Mouse (Mus musculus) lung, embryonic 14.5 days (tissue): ENCODE measurements at regions not wholly inside any gene's neighbourhood (a gene's known extent, or its start where the extent isn't known, plus 50 kb on each side); places are given as distances from the start of the nearest gene placed in this dataset.

Experiments
- ATAC-seq: fragments of 200-750 bp; cut with Nextera tagmentation; 2 replicates; pipeline ENCODE4 v1.8.0; 2017; ENCODE audit warnings: mild to moderate bottlenecking, moderate TSS enrichment, moderate library complexity; ENCODE audit not compliant: insufficient read depth
- DNase-seq: peaks from one replicate; pipeline ENCODE4 v3.0.0-alpha.2; 2015
- H3K27ac ChIP-seq: fragments of 300-500 bp; sonication (generic); 2 replicates; pipeline ENCODE4 v1.5.1; 2014; ENCODE audit warnings: low read depth, mild to moderate bottlenecking, moderate library complexity
- H3K27me3 ChIP-seq: fragments of 300-500 bp; sonication (generic); 2 replicates; pipeline ENCODE4 v1.6.1; 2014; ENCODE audit warnings: low read length, control low read depth; ENCODE audit not compliant: insufficient read depth
- H3K36me3 ChIP-seq: fragments of 300-500 bp; sonication (generic); 2 replicates; pipeline ENCODE4 v1.6.1; 2014; ENCODE audit warnings: control low read depth; ENCODE audit not compliant: insufficient read depth
- H3K4me1 ChIP-seq: fragments of 300-500 bp; sonication (generic); 2 replicates; pipeline ENCODE4 v1.6.1; 2014; ENCODE audit warnings: antibody characterized with exemption, control low read depth; ENCODE audit not compliant: insufficient read depth
- H3K4me2 ChIP-seq: fragments of 300-500 bp; sonication (generic); 2 replicates; pipeline ENCODE4 v1.6.1; 2014; ENCODE audit warnings: mild to moderate bottlenecking
- H3K4me3 ChIP-seq: fragments of 300-500 bp; sonication (generic); 2 replicates; pipeline ENCODE4 v1.5.1; 2014; ENCODE audit warnings: low read depth, low read length
- H3K9ac ChIP-seq: fragments of 300-500 bp; sonication (generic); 2 replicates; pipeline ENCODE4 v1.6.1; 2014
- H3K9me3 ChIP-seq: fragments of 300-500 bp; sonication (generic); 2 replicates; pipeline ENCODE4 v1.6.1; 2016; ENCODE audit warnings: low read depth, low read length, control low read depth
- CTCF ChIP-seq: IDR thresholded peaks from 2 replicates; pipeline ENCODE4 v1.5.1; 2016; ENCODE audit warnings: antibody characterized with exemption, low read depth
- WGBS: fragments of 180-500 bp; shearing (Covaris S2); extraction: QIAGEN DNeasy Blood & Tissue Kit; methylation state at CpG from one replicate; pipeline ENCODE4 v1.1.7; 2014; 5-methylcytosine and 5-hydroxymethylcytosine counted together

DNA sequence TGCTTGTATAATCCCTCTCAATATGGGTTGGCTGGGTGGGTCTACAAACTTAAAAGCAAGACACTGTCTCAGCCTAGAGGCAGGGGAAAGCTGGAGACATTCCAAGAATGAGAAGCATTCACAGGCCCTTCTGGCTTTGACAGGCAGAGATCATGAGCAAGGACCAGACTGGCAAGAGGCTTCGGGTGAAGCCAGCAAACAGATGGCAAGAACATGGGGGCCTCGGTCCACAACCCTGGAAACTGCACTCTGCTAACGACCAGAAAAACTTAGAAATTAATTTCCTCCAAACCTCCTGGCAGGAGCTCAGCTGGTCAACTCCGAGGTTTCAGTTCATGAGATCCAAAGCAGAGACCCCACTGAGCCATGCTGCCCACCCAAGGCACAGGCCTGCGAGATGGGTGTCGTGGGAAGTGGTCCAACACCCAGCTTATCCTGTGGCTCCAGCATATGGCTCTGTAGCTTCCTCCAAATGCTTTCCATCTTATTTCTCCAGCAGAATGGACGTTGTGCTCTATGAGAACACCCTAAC is 99.1 kb downstream of the Ets2 start:
- Histone ChIP-seq H3K27ac (peak overlapping the region; percentile 79), H3K27me3 (no peaks in the 10 kb centered on the region), H3K4me1 (0 out of 2 replicates have a peak, but pooled peaks cover 2% of the 10 kb centered on the region), H3K4me2 (no peak overlapping the region), H3K4me3 (no peak overlapping the region), H3K9ac (no peak overlapping the region), H3K36me3 (no peaks in the 10 kb centered on the region), H3K9me3 (no peaks in the 10 kb centered on the region)
- TF ChIP-seq CTCF, result no peak
- DNase-seq (peak; percentile 89), ATAC-seq (peak; percentile 83)
- 39% methylated on average over 7 of the region's 7 CpGs for whole genome bisulfite sequencing

DNA sequence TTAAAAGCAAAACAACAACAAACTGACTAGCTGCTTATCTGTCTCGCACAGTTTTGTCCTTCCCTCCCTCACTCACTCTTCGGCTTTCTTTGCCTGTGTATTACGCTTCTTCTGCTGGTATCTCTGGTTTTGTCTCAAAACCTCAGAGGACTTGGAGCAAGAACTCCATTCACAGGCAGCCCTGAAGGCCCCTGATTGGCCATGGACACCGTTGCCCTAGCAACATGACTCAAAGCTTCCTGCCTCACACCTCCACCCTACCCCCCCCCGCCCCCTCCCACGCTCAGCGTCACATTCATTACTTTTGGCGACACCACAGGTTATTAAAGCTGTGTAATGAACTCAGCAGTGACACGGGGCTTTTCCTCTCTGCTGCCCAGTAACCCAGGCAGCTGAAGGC is 96.7 kb downstream of the Ets2 start:
- TF ChIP-seq CTCF, result no peak
- Histone ChIP-seq H3K27ac (no peak overlapping the region), H3K27me3 (no peaks in the 10 kb centered on the region), H3K36me3 (no peaks in the 10 kb centered on the region), H3K4me2 (no peak overlapping the region), H3K9ac (no peak overlapping the region), H3K4me3 (no peak overlapping the region), H3K9me3 (no peaks in the 10 kb centered on the region), H3K4me1 (peaks cover 3% of the 10 kb centered on the region; the same call in 1 of the 2 replicates)
- WGBS, result 51% methylated on average over 9 of the region's 9 CpGs
- no peak for ATAC-seq
- DNase-seq, result no peak

DNA sequence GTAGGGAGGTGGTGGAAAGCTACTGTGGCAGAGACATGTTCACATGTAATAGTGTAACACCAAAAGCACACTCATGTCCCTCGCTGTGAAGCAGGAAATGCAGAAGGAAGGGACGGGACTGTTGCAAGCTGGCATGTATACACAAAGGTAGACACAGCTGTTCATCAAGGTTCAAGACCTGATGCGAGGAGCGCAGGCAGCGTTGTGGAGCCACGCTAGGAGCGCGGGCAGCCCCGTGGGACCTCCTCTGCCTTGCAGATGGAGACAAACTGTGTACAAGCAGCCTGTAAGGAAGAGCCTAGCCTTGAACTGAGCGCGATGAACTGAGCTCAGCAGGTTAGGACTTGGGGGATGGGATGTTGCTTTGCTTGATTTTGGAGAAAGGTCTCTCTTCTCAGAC is 96.2 kb downstream of the Ets2 start:
- Histone ChIP-seq H3K4me2 (no peak overlapping the region), H3K9me3 (no peaks in the 10 kb centered on the region), H3K27ac (no peak overlapping the region), H3K4me1 (peaks cover 8% of the 10 kb centered on the region; the same call in 1 of the 2 replicates), H3K27me3 (no peaks in the 10 kb centered on the region), H3K9ac (no peak overlapping the region), H3K4me3 (no peak overlapping the region), H3K36me3 (no peaks in the 10 kb centered on the region)
- 70% methylated on average over 11 of the region's 11 CpGs for WGBS
- no peak for TF ChIP-seq CTCF
- ATAC-seq, result no peak
- DNase-seq, result no peak

DNA sequence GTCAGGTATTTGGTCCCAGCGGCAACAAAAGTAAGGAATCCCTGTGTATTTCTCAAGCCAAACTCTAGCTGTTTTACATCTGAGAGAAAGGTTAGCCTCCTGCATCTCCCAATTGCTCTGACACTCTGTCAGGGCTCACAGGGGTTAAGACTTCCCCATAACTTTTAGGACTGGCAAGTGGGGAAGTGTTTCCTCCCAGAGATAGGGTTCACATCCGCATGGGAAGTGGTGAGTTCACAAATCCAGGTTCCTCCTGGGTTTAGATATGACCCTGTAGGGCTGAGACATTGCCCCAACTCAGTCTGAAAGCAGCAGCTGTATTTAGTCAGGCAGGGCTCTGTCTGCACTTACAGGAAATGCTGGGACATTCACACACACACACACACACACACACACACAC is 95.3 kb downstream of the Ets2 start:
- peaks cover 8% of the 10 kb centered on the region; the same call in 1 of the 2 replicates for H3K4me1 ChIP-seq
- DNase-seq (peak; percentile 20), ATAC-seq (no peak)
- no peaks in the 10 kb centered on the region for H3K27me3 ChIP-seq
- TF ChIP-seq CTCF, result no peak
- H3K27ac ChIP-seq, result peak overlapping the region; percentile 27; the same call in 1 of the 2 replicates
- 56% methylated on average over 2 of the region's 2 CpGs for WGBS
- H3K9ac ChIP-seq, result no peak overlapping the region
- H3K4me2 ChIP-seq, result no peak overlapping the region
- no peak overlapping the region for H3K4me3 ChIP-seq
- H3K9me3 ChIP-seq, result no peaks in the 10 kb centered on the region
- no peaks in the 10 kb centered on the region for H3K36me3 ChIP-seq

DNA sequence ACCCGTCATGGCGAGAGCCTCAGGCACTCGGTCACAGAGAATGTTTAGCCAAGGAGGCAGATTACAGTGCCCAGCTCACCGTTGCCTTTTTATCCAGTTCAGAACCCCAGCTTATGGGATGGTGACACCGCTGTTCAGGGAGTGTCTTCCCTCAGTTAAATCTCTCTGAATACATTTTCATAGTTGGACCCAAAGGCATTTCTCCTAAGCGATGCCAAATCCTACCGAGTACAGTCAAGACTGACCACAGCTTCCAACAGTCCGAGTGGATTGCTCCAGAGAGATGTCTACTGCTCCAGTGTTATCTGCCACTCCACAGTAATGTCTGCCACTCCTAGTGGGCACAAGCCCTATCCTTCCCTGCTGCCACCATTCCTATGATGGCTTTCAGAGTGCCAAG is 93.0 kb downstream of the Ets2 start:
- peak; percentile 56 for DNase-seq
- H3K27ac ChIP-seq, result peak overlapping the region; percentile 87
- peaks cover 8% of the 10 kb centered on the region; the same call in 1 of the 2 replicates for H3K4me1 ChIP-seq
- no peak overlapping the region for H3K9ac ChIP-seq
- WGBS, result 43% methylated on average over 8 of the region's 8 CpGs
- H3K4me2 ChIP-seq, result peak overlapping the region; percentile 36
- TF ChIP-seq CTCF, result no peak
- peak; percentile 8; the same call in 1 of the 2 replicates for ATAC-seq
- no peaks in the 10 kb centered on the region for H3K9me3 ChIP-seq
- H3K27me3 ChIP-seq, result no peaks in the 10 kb centered on the region
- H3K4me3 ChIP-seq, result no peak overlapping the region
- no peaks in the 10 kb centered on the region for H3K36me3 ChIP-seq

DNA sequence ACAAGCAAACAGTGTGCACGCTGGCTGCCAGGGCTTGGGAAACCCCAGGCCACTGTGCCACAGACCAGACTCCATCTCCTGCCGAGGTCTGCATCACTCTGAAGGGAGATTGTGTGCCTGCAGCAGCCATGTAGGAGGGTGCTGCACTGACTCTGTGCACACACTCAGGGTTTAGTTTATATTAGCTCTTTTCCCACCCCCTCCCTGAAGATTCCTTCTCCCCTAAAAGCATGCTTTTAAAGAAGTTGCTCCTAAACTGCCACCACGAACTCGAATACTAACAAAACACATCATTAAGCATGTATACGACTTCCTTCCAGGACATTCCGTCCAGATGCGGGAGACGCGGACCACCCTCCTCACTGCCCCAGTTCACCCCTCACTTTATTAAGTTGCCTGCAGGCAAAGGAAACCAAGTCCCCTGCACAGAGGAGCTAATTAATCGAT is 92.4 kb downstream of the Ets2 start:
- ATAC-seq (peak; percentile 85), DNase-seq (peak; percentile 83)
- 29% methylated on average over 10 of the region's 10 CpGs for WGBS
- H3K4me3 ChIP-seq, result no peak overlapping the region
- no peak for TF ChIP-seq CTCF
- peak overlapping the region; percentile 87 for H3K27ac ChIP-seq
- H3K4me1 ChIP-seq, result peaks cover 8% of the 10 kb centered on the region; the same call in 1 of the 2 replicates
- no peaks in the 10 kb centered on the region for H3K36me3 ChIP-seq
- no peaks in the 10 kb centered on the region for H3K9me3 ChIP-seq
- no peaks in the 10 kb centered on the region for H3K27me3 ChIP-seq
- H3K9ac ChIP-seq, result no peak overlapping the region
- peak overlapping the region; percentile 36 for H3K4me2 ChIP-seq

DNA sequence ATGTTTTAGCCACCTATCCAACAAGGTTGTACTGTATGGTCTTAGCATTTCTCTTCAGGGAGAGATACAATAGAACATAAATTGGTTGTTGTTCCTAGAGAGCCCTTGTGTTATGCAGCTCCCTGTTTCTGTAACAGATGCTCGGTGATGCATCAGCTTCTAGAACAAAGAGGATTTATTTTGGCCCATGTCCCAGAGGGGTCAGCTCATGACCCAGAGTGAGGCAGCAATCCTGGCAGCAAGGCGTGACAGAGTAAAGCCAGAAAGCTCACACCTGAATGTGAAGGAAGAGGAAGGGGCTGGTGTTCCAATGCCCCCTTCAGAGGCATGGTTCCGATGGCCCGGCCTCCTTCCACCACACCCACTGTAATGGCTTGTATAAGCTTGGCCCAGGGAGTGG is 88.8 kb downstream of the Ets2 start:
- Histone ChIP-seq H3K27ac (no peak overlapping the region; the same call in 1 of the 2 replicates), H3K4me2 (no peak overlapping the region), H3K4me1 (peaks cover 5% of the 10 kb centered on the region; the same call in 1 of the 2 replicates), H3K9me3 (no peaks in the 10 kb centered on the region), H3K9ac (no peak overlapping the region), H3K4me3 (no peak overlapping the region), H3K27me3 (no peaks in the 10 kb centered on the region), H3K36me3 (no peaks in the 10 kb centered on the region)
- TF ChIP-seq CTCF, result no peak
- no peak for ATAC-seq
- 59% methylated on average over 4 of the region's 4 CpGs for WGBS
- DNase-seq, result peak; percentile 66
